Mouse (Mus musculus): ENCODE data around the gene Vwc2l.

Vwc2l gene

DNA sequence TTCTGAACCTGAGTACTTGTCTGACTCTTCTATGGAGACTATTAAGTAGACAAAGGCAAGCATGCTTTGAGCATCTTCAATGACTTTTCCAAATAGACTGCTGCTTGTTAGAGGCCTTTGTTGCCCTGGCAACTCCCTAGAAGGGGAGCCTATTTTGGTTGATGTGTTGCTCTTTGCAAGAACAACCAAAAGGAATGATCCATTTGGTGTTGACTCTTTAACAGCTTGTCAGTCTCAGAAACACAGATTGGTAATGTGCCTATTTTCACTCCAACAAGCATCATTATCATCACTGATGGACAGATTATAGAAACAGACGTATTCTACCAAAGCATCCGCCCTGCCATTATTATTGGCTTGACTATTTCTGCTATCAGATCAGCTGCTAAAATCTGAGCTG lies 181.9 kb downstream of the Vwc2l start:
- intact Hi-C loops (cut with DNase I): no loop called here

DNA sequence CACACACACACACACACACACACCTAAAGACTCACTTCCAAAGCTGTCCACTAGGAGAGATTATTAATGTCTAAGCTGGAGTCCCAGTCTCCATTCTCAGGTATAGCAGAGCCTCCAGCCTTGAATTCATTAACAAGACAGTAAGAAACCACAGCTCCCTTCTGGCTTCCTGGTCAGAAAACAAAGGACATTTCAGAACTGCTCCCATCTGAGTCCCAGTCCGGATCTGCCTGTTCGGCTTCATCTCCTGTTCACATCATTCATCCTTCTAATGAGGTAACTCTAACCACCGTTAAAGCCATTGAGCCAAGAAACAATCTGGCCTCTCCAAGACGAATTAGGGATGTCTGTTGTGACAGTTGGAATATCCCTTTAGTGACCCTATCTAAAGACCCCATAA lies 185.7 kb downstream of the Vwc2l start:
- intact Hi-C loops (cut with DNase I): no loop called here

DNA sequence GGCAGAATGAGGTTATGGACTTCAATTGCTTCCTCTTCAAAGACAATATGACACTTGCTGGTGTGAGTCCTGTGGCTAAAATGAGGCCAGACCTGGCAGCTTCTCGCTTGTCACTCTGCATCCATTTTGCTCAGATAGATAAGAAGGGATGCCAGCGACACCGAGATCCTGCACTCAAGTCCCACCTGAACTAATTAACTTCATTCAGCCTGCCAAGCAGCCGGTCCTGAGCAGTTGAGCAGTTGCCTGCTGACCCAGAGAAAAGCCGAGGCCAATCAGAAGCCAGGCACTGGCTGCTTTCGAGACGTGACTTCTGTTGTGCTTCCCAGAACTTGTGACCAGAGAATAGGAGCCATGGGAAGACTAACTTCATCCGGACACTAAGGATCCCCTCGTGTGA lies 187.6 kb downstream of the Vwc2l start:
- intact Hi-C loops (cut with DNase I): no loop called here

DNA sequence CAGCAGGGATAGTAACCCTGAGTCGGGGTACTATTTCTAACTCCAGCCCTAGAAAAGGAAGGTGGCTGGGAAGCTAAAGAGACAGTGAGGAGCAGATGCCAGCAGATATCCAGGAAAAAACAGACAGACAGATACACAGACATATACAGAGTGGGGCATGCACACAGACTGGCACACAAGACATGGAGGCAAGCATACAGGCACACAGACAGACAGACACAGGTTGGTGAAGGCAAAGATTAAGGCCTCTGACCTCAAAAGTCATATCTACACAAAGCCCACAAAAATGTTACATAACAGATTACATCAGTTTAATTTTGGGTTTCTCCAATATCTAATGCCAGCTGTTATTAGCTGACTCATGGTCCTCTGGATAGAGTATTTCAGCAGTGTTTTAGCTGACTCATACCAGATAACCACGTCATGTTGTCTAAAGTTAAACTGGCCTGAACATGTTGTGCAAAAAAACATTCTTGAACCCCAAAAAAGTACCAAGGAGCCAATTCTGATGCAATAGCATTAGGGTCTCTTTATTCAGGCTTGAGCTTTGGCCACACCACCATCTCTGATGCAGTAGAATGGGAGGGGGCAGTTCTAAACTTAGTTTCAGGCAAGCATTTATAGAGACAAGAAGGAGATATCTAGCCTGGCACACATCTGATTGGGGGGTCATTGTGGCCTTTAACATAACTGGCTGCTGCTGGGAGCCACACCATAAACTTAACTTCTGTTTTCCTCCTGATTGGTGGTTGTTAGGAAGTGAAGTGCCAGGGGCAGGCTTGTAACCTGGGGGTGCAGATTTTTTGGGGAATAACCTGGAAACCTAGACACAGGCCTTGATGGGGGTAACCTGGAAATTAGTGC lies 192.9 kb downstream of the Vwc2l start:
- intact Hi-C loops (cut with DNase I): no loop called here

DNA sequence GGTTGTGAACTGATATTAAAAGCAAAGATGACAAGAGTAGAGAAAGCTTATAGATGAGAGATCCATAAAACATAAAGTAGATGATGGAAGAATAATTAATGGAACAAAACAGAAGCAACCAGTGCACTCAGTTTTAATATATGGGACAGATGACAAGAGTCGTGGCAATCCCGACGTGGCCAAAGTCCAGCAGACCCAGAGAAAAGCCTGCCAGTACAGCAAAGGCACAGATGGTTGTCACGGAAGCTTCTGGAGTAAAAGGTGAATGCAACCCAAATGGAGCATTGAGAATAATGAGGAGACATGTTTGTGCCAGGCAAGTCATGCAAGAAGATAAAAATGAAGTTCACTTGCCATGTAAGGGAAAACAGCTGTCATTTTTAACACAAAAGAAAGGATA lies 207.5 kb downstream of the Vwc2l start:
- intact Hi-C loops (cut with DNase I): no loop called here
